Mouse (Mus musculus): Measurements from ENCODE around the gene Ankrd35. TPM values are rescaled to one million over a fixed set of nuclear protein-coding genes. Genes with fewer than 3 reads are reported as not detected.
"Not testable (repeated sequence)": the region's sequence is repeated elsewhere in the genome, so short reads cannot be mapped to it uniquely, and the experiment has no call there.

Ankrd35 gene
- polyA plus RNA-seq, 1 experiment = 1.8 TPM

DNA sequence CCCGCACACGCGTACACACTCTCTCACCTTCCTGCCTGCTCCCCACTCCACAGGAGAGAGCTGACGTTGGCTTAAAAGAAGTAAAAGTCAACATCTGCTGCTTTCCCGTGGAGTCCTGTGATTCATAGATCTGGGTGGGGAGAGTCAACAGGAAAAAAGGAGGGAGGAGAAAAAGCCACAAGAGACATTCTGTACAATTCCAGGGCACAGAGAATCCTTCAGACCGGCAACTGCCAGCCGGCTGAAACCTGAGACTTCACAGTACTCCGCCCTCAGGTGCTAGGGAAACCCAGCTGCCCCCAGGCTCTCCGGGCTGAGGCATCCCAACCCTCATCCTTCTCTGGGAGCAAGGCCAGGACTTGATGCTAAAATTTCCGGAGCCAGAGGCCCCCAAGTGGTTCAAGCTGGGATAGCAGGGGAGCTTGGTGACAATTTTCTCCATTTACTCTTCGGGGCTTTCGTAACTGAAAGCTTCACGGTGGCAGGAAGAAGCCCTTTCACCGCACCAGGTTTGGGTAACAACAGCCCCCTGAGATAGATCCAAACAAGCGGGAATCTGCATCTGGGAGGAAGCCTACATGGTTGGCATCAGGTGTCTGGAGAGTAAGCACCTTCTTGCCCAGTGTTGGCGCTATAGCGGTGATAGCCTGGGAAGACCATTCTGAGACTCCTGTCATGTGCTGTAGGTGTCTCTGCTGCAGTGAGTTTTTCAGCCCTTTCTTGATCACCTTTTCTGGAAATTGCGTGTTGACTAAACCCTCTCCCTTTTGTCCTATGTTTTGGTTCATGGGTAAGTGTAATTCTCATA, 6.3 kb upstream of the Ankrd35 start:
- H3K27me3 ChIP-seq (ENCODE audit: control insufficient read depth, insufficient read depth, low read length) = no peaks in the 10 kb centered on the region
- H3K4me1 ChIP-seq (ENCODE audit: control insufficient read depth, insufficient read depth, insufficient read length, low read length) = no peaks in the 10 kb centered on the region
- 8% methylated on average over 18 of the region's 18 CpGs for WGBS
- 0 out of 2 replicates have a peak overlapping the region, but pooled peaks have one; percentile 8 for H3K4me3 ChIP-seq (ENCODE audit: low read depth, low read length)
- no peak overlapping the region for H3K27ac ChIP-seq (ENCODE audit: insufficient read depth, low read depth, low read length)
- H3K36me3 ChIP-seq (ENCODE audit: control insufficient read depth, insufficient read depth, low read length) = no peaks in the 10 kb centered on the region
- TF ChIP-seq POLR2A (IDR thresholded peaks at IDR 0.05; ENCODE audit: low read depth, low read length) (no peak), CTCF (IDR thresholded peaks at IDR 0.05; ENCODE audit: extremely low read depth, insufficient read length, insufficient replicate concordance, low read depth, low read length) (peak; percentile 87; the same call in 1 of the 2 replicates)

- H3K4me3 ChIP-seq (ENCODE audit: low read depth, low read length); H3K36me3 ChIP-seq (ENCODE audit: control insufficient read depth, insufficient read depth, low read length); H3K27ac ChIP-seq (ENCODE audit: insufficient read depth, low read depth, low read length); H3K4me1 ChIP-seq (ENCODE audit: control insufficient read depth, insufficient read depth, insufficient read length, low read length); H3K27me3 ChIP-seq (ENCODE audit: control insufficient read depth, insufficient read depth, low read length): not testable (repeated sequence)
- 81% methylated on average over 7 of the region's 7 CpGs for WGBS
Observed at GRCm38 (mm10) chr3:96665732-96666363, 4.1 kb upstream of the Ankrd35 start.

DNA sequence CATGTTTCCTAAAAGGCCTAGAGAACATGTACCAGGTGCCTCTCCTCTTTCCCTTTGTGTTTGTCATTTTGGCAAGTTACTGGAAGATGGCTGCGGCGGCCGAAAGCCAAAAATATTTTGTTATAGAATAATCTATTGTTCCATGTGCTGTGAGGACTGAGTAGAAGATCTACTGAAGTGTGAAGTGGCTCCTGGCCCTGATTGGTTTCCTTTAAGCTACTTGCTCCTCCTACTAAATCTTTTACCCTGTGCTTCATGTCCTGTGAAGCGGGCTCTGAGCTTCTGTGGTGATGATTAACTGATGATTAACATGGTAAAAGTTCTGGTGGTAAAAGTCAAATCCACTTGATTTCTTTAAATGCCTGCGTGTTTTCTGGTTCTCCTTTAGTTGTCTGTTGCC, 3.0 kb upstream of the Ankrd35 start:
- peaks cover 3% of the 10 kb centered on the region for H3K4me1 ChIP-seq (ENCODE audit: control insufficient read depth, insufficient read depth, insufficient read length, low read length)
- no peak overlapping the region for H3K4me3 ChIP-seq (ENCODE audit: low read depth, low read length)
- WGBS = 84% methylated on average over 5 of the region's 5 CpGs
- no peaks in the 10 kb centered on the region for H3K36me3 ChIP-seq (ENCODE audit: control insufficient read depth, insufficient read depth, low read length)
- H3K27ac ChIP-seq (ENCODE audit: insufficient read depth, low read depth, low read length) = no peak overlapping the region
- no peaks in the 10 kb centered on the region for H3K27me3 ChIP-seq (ENCODE audit: control insufficient read depth, insufficient read depth, low read length)
- TF ChIP-seq POLR2A (IDR thresholded peaks at IDR 0.05; ENCODE audit: low read depth, low read length) = no peak
- TF ChIP-seq CTCF (IDR thresholded peaks at IDR 0.05; ENCODE audit: extremely low read depth, insufficient read length, insufficient replicate concordance, low read depth, low read length) = no peak

- 34% methylated on average over 1 of the region's 1 CpGs for WGBS
- Histone ChIP-seq H3K4me3 (ENCODE audit: low read depth, low read length) (no peak overlapping the region), H3K4me1 (ENCODE audit: control insufficient read depth, insufficient read depth, insufficient read length, low read length) (peaks cover 3% of the 10 kb centered on the region), H3K27ac (ENCODE audit: insufficient read depth, low read depth, low read length) (no peak overlapping the region), H3K27me3 (ENCODE audit: control insufficient read depth, insufficient read depth, low read length) (no peaks in the 10 kb centered on the region), H3K36me3 (ENCODE audit: control insufficient read depth, insufficient read depth, low read length) (no peaks in the 10 kb centered on the region)
- TF ChIP-seq CTCF (IDR thresholded peaks at IDR 0.05; ENCODE audit: extremely low read depth, insufficient read length, insufficient replicate concordance, low read depth, low read length) (no peak), POLR2A (IDR thresholded peaks at IDR 0.05; ENCODE audit: low read depth, low read length) (no peak)
Observed at GRCm38 (mm10) chr3:96667316-96667715, 2.6 kb upstream of the Ankrd35 start.

GRCm38 (mm10) chr3:96668424-96669067, 1.4 kb upstream of the Ankrd35 start:
- no peaks in the 10 kb centered on the region for H3K27me3 ChIP-seq (ENCODE audit: control insufficient read depth, insufficient read depth, low read length)
- peaks cover 3% of the 10 kb centered on the region for H3K4me1 ChIP-seq (ENCODE audit: control insufficient read depth, insufficient read depth, insufficient read length, low read length)
- H3K4me3 ChIP-seq (ENCODE audit: low read depth, low read length) = no peak overlapping the region
- TF ChIP-seq CTCF (IDR thresholded peaks at IDR 0.05; ENCODE audit: extremely low read depth, insufficient read length, insufficient replicate concordance, low read depth, low read length) (no peak), POLR2A (IDR thresholded peaks at IDR 0.05; ENCODE audit: low read depth, low read length) (no peak)
- H3K27ac ChIP-seq (ENCODE audit: insufficient read depth, low read depth, low read length) = no peak overlapping the region
- no peaks in the 10 kb centered on the region for H3K36me3 ChIP-seq (ENCODE audit: control insufficient read depth, insufficient read depth, low read length)
- WGBS = 83% methylated on average over 5 of the region's 5 CpGs

DNA sequence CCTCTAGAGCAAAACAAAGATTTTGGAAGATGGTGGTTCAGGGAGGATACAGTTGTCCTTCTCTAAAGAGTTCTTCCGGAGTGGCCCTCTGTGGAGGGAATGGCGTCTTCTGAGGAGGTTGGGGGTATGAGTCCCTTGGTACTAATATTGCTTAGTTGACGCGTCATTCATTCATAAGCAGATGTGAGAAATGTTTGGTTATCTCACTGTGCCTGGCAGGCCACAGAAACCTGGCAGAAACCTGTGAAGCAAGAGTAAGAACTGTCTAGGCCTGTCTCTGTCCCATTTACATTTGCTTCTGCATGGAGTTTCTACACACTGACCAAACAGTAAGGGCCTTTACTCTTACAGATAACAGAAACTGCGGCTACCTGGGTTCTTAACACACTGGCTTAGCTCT, 1.6 kb downstream of the Ankrd35 start:
- TF ChIP-seq POLR2A (IDR thresholded peaks at IDR 0.05; ENCODE audit: low read depth, low read length) = no peak
- no peak for TF ChIP-seq CTCF (IDR thresholded peaks at IDR 0.05; ENCODE audit: extremely low read depth, insufficient read length, insufficient replicate concordance, low read depth, low read length)

DNA sequence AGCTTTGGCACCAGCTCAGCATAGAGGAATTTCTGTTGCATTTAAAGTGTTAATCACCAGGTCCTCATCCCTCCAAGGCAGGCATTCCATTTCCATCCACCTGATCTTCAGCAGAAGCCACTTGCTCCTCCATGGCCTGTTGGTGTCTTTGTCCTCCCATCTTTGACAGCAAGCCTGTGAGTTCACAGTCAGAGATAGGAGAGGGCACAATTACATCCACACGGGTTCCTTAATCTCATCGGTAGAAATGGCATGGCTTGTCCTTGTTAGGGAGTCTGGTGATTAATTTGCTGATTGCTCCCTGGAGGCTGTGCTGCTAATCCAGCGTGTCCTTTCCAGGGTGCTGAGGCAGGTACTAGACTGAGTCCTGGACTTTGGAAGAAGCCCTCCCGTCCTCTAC, 3.6 kb downstream of the Ankrd35 start:
- no peak overlapping the region for H3K27ac ChIP-seq (ENCODE audit: insufficient read depth, low read depth, low read length)
- H3K4me1 ChIP-seq (ENCODE audit: control insufficient read depth, insufficient read depth, insufficient read length, low read length) = peaks cover 8% of the 10 kb centered on the region
- TF ChIP-seq POLR2A (IDR thresholded peaks at IDR 0.05; ENCODE audit: low read depth, low read length) = no peak
- TF ChIP-seq CTCF (IDR thresholded peaks at IDR 0.05; ENCODE audit: extremely low read depth, insufficient read length, insufficient replicate concordance, low read depth, low read length) = no peak
- WGBS = 84% methylated on average over 4 of the region's 4 CpGs
- no peak overlapping the region for H3K4me3 ChIP-seq (ENCODE audit: low read depth, low read length)
- H3K36me3 ChIP-seq (ENCODE audit: control insufficient read depth, insufficient read depth, low read length) = no peaks in the 10 kb centered on the region
- no peaks in the 10 kb centered on the region for H3K27me3 ChIP-seq (ENCODE audit: control insufficient read depth, insufficient read depth, low read length)

More for the DNA sequence above, 1.6 kb downstream of the Ankrd35 start:
- Histone ChIP-seq H3K4me3 (ENCODE audit: low read depth, low read length) (no peak overlapping the region), H3K27ac (ENCODE audit: insufficient read depth, low read depth, low read length) (no peak overlapping the region), H3K27me3 (ENCODE audit: control insufficient read depth, insufficient read depth, low read length) (no peaks in the 10 kb centered on the region), H3K36me3 (ENCODE audit: control insufficient read depth, insufficient read depth, low read length) (no peaks in the 10 kb centered on the region), H3K4me1 (ENCODE audit: control insufficient read depth, insufficient read depth, insufficient read length, low read length) (peaks cover 8% of the 10 kb centered on the region)
- WGBS = 97% methylated on average over 5 of the region's 5 CpGs

Data from small intestine, adult 2 months (tissue).